In the genomic region with DNA sequence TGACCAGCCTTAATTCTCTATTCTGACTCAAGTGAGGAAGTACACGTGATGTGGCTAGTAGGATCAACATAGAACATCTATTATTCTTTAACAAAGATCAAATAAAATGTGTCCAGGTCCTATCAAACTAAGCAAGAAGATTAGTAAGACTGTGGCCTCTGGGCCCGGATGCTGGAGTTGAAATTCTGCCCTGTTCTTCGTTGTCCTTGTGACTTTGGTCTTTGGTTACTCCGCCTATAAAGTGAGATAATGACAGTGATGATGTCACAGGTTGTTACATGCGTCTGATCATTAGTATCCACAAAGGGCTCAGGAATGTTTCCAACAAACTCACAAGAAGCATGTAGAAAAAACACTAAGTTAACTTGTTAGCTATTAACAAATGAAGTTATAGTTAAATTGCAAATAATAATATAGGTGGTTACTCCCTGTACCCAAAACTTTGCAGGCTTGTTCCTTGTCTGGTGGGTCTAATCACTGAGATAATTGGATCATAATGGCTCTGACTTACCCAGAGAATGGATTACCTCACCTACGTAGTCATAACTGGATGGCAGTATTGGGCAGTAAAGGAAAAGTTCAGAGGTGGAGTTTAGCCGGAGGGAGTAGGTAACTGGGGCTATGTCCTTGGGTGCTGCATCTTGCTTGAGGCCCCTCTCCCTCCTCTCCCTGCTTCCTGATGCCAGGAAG, we compare ENCODE assay signal across 14 mouse cellular contexts. TPM values are rescaled to one million over a fixed set of nuclear protein-coding genes. Genes with fewer than 3 reads are reported as not detected.
DNase-seq lines count a peak whose midpoint lies in the region; ATAC-seq lines count a peak whose summit lies in the region.
"Had no signal": no experiment of that assay in that cellular context is flagged by ENCODE, and none has a peak within 500 bp of the region (broad histone marks: within the 10 kb centered on the region; RNA-seq: fewer than 3 reads in every experiment).

No protein-coding gene starts in this region.

- H3K4me2 ChIP-seq in neural tube, embryonic 13.5 days = no peak overlapping the region
- no peak overlapping the region for H3K4me2 ChIP-seq in midbrain, embryonic 13.5 days (replicated peaks)
- H3K4me2 ChIP-seq: embryonic facial prominence, embryonic 12.5 days had no signal

- H3K36me3 ChIP-seq in heart, embryonic 10.5 days = no peaks in the 10 kb centered on the region
- no peaks in the 10 kb centered on the region for H3K36me3 ChIP-seq in neural tube, embryonic 13.5 days
- H3K36me3 ChIP-seq in midbrain, embryonic 13.5 days = no peaks in the 10 kb centered on the region
- H3K36me3 ChIP-seq: embryonic facial prominence, embryonic 12.5 days had no signal

- no peak overlapping the region for H3K4me3 ChIP-seq in heart, embryonic 10.5 days
- no peak overlapping the region for H3K4me3 ChIP-seq in neural tube, embryonic 13.5 days
- H3K4me3 ChIP-seq in midbrain, embryonic 13.5 days (replicated peaks) = no peak overlapping the region
- H3K4me3 ChIP-seq: embryonic facial prominence, embryonic 12.5 days had no signal

- DNase-seq in heart, embryonic 10.5 days (ENCODE audit: low spot score) = no peak
- DNase-seq in heart, postnatal 4 days = no peak
- DNase-seq in neural tube, embryonic 10.5 days (ENCODE audit: extremely low spot score, low spot score) = no peak
- no peak for DNase-seq in embryo, embryonic 10 days (ENCODE audit: low spot score)
- DNase-seq in cerebellum, adult 11 months = no peak
- no peak for DNase-seq in frontal cortex, postnatal 25 days (ENCODE audit: low spot score in 2 of 2)
- DNase-seq: adrenal gland, adult 8-10 months; gastrocnemius, postnatal 14 days; lung, adult 18-20 months; thymus, postnatal 25 days had no signal

- no peak for ATAC-seq in neural tube, embryonic 13.5 days (ENCODE audit: low read depth)
- ATAC-seq in midbrain, embryonic 13.5 days = no peak

- peak overlapping the region; percentile 17; the same call in 1 of the 2 replicates for H3K27ac ChIP-seq in heart, embryonic 10.5 days
- peak overlapping the region; percentile 72 for H3K27ac ChIP-seq in neural tube, embryonic 13.5 days (replicated peaks)
- H3K27ac ChIP-seq in midbrain, embryonic 13.5 days = peak overlapping the region; percentile 65; the same call in 1 of the 2 replicates
- H3K27ac ChIP-seq: embryonic facial prominence, embryonic 12.5 days; macrophage had no signal

- WGBS in heart, embryonic 10.5 days = 75% methylated on average over 7 of the region's 7 CpGs
- WGBS in neural tube, embryonic 13.5 days = 86% methylated on average over 7 of the region's 7 CpGs
- WGBS in midbrain, embryonic 13.5 days = 84% methylated on average over 7 of the region's 7 CpGs

- H3K9ac ChIP-seq in neural tube, embryonic 13.5 days = no peak overlapping the region
- no peak overlapping the region for H3K9ac ChIP-seq in midbrain, embryonic 13.5 days (replicated peaks)
- H3K9ac ChIP-seq: embryonic facial prominence, embryonic 12.5 days had no signal

- no peaks in the 10 kb centered on the region for H3K9me3 ChIP-seq in heart, embryonic 10.5 days
- H3K9me3 ChIP-seq in neural tube, embryonic 13.5 days = no peaks in the 10 kb centered on the region
- no peaks in the 10 kb centered on the region for H3K9me3 ChIP-seq in midbrain, embryonic 13.5 days
- H3K9me3 ChIP-seq: embryonic facial prominence, embryonic 12.5 days had no signal

- H3K4me1 ChIP-seq in heart, embryonic 10.5 days = peaks cover 28% of the 10 kb centered on the region
- H3K4me1 ChIP-seq in neural tube, embryonic 13.5 days (replicated peaks) = peaks cover 7% of the 10 kb centered on the region
- H3K4me1 ChIP-seq in midbrain, embryonic 13.5 days (replicated peaks) = peaks cover 9% of the 10 kb centered on the region
- H3K4me1 ChIP-seq: embryonic facial prominence, embryonic 12.5 days had no signal

- H3K27me3 ChIP-seq in heart, embryonic 10.5 days (ENCODE audit: insufficient read depth, poor library complexity, severe bottlenecking) = no peaks in the 10 kb centered on the region
- H3K27me3 ChIP-seq in neural tube, embryonic 13.5 days = no peaks in the 10 kb centered on the region
- no peaks in the 10 kb centered on the region for H3K27me3 ChIP-seq in midbrain, embryonic 13.5 days
- H3K27me3 ChIP-seq: embryonic facial prominence, embryonic 12.5 days had no signal

RNA-seq across cellular contexts. Expression of a gene that starts 19.8 kb away (rescaled TPM):
- 43.2 and 52.9 TPM in 2 replicates for polyA plus RNA-seq in heart, embryonic 10.5 days (2016; fragmentation: Nextera tagmentation; extraction: Ambion mirVana)
- total RNA-seq in heart, postnatal 4 days (2021) = 10 to 100 TPM; 15.2 to 16.9 TPM
- polyA plus RNA-seq in neural tube, embryonic 13.5 days (2015; fragmentation: Nextera tagmentation; extraction: Ambion mirVana) = 40.2 and 49.8 TPM in 2 replicates
- polyA plus RNA-seq in midbrain, embryonic 13.5 days (2015; fragmentation: Nextera tagmentation; extraction: Ambion mirVana) = 55.2 and 56.4 TPM in 2 replicates

RNA-seq across cellular contexts. Expression of a gene that starts 26.3 kb away (rescaled TPM):
- 47.2 and 55.8 TPM in 2 replicates for polyA plus RNA-seq in heart, embryonic 10.5 days (2016; fragmentation: Nextera tagmentation; extraction: Ambion mirVana)
- total RNA-seq in heart, postnatal 4 days (2021) = 100 to 1,000 TPM; 265 to 269 TPM
- 60.9 and 74.4 TPM in 2 replicates for polyA plus RNA-seq in neural tube, embryonic 13.5 days (2015; fragmentation: Nextera tagmentation; extraction: Ambion mirVana)
- 59.6 and 66.9 TPM in 2 replicates for polyA plus RNA-seq in midbrain, embryonic 13.5 days (2015; fragmentation: Nextera tagmentation; extraction: Ambion mirVana)

Comparison
In these comparisons a context has a peak if more than half of its experiments do, and no peak if none do; other contexts are left out.
1. H3K27ac ChIP-seq: peak in every context shown above with its lines; median percentile 72 in neural tube, embryonic 13.5 days; 65 in midbrain, embryonic 13.5 days; 17 in heart, embryonic 10.5 days.